Mouse (Mus musculus) heart, adult 11 months (tissue): Measurements from ENCODE around the gene Ruvbl2.

Experiments
- DNase-seq: peaks from one replicate; pipeline ENCODE4 v3.0.0; 2022

Ruvbl2 gene

GRCm38 (mm10) chr7:45460860-45461314 is 23.0 kb upstream of the Ruvbl2 start:
- DNase-seq: peak; percentile 98

- peak; percentile 93 for DNase-seq
These were observed 22.5 kb upstream of the Ruvbl2 start for GRCm38 (mm10) chr7:45460377-45460776.

- DNase-seq: peak; percentile 100
These were observed 21.8 kb upstream of the Ruvbl2 start, which contains the start of gene Ftl1 for GRCm38 (mm10) chr7:45459564-45460140. TSS of gene Ftl1 (minus strand) at chr7:45459884.

GRCm38 (mm10) chr7:45458748-45459563 is 21.1 kb upstream of the Ruvbl2 start:
- DNase-seq: peak; percentile 99

- peak; percentile 98 for DNase-seq
These were observed 19.5 kb upstream of the Ruvbl2 start for GRCm38 (mm10) chr7:45457204-45458060.

- peak; percentile 90 for DNase-seq
These were observed 18.9 kb upstream of the Ruvbl2 start for GRCm38 (mm10) chr7:45456721-45457203.

- DNase-seq: peak; percentile 88
These were observed 18.2 kb upstream of the Ruvbl2 start for GRCm38 (mm10) chr7:45455932-45456696.

GRCm38 (mm10) chr7:45454971-45455370 is 17.1 kb upstream of the Ruvbl2 start:
- DNase-seq: peak; percentile 91

GRCm38 (mm10) chr7:45451344-45451982 is 13.6 kb upstream of the Ruvbl2 start:
- peak; percentile 98 for DNase-seq

GRCm38 (mm10) chr7:45449974-45450373 is 12.1 kb upstream of the Ruvbl2 start:
- DNase-seq: peak; percentile 83

- DNase-seq: no peak
These were observed 9.6 kb upstream of the Ruvbl2 start for GRCm38 (mm10) chr7:45447325-45447990.

- no peak for DNase-seq
These were observed 8.7 kb upstream of the Ruvbl2 start for GRCm38 (mm10) chr7:45446589-45446988.

GRCm38 (mm10) chr7:45443526-45444420 is 5.9 kb upstream of the Ruvbl2 start:
- peak; percentile 89 for DNase-seq

- no peak for DNase-seq
These were observed 850 bp downstream of the Ruvbl2 start for GRCm38 (mm10) chr7:45437046-45437445.

GRCm38 (mm10) chr7:45436444-45436843 is 1.5 kb downstream of the Ruvbl2 start:
- DNase-seq: no peak

GRCm38 (mm10) chr7:45435038-45435437 is 2.9 kb downstream of the Ruvbl2 start:
- no peak for DNase-seq

GRCm38 (mm10) chr7:45434203-45435015 is 3.5 kb downstream of the Ruvbl2 start, which contains the start of gene Gys1:
TSS of gene Gys1 (plus strand) at chr7:45434844.
- peak; percentile 100 for DNase-seq

GRCm38 (mm10) chr7:45433835-45434202 is 4.1 kb downstream of the Ruvbl2 start:
- DNase-seq: peak; percentile 94

GRCm38 (mm10) chr7:45426556-45426955 is 11.3 kb downstream of the Ruvbl2 start:
- DNase-seq: no peak
